Mouse (Mus musculus) left cerebral cortex, adult 9 months (tissue): ENCODE results near the gene Sult1a1.

Experiments used
- DNase-seq, 2 experiments: peaks; one replicate each; pipeline ENCODE4 v3.0.0; 2022; ENCODE audit warnings: low spot score in 2 of 2

Sult1a1 gene

GRCm38 (mm10) chr7:126676207-126676606 is at the start of gene Sult1a1:
Gene Sult1a1 (minus strand): TSS chr7:126676432.
- DNase-seq, result no peak

GRCm38 (mm10) chr7:126725667-126726066 is 49.4 kb upstream of the Sult1a1 start:
- DNase-seq, result no peak

GRCm38 (mm10) chr7:126725077-126725476 is 48.8 kb upstream of the Sult1a1 start:
- DNase-seq, result no peak

- no peak for DNase-seq
Observed at GRCm38 (mm10) chr7:126721635-126722034, 45.4 kb upstream of the Sult1a1 start.

GRCm38 (mm10) chr7:126718787-126719337 is 42.6 kb upstream of the Sult1a1 start:
- DNase-seq, result no peak

GRCm38 (mm10) chr7:126717566-126717965 is 41.3 kb upstream of the Sult1a1 start:
- DNase-seq, result no peak

GRCm38 (mm10) chr7:126715679-126716078 is 39.4 kb upstream of the Sult1a1 start:
- DNase-seq, result no peak

- DNase-seq, result no peak
Observed at GRCm38 (mm10) chr7:126711910-126712309, 35.7 kb upstream of the Sult1a1 start.

GRCm38 (mm10) chr7:126710266-126710665 is 34.0 kb upstream of the Sult1a1 start:
- DNase-seq, result no peak

GRCm38 (mm10) chr7:126708175-126708952 is 32.1 kb upstream of the Sult1a1 start:
- DNase-seq, result no peak

GRCm38 (mm10) chr7:126707442-126708174 is 31.4 kb upstream of the Sult1a1 start, which contains the start of gene Coro1a:
Gene Coro1a (minus strand): TSS chr7:126707787.
- no peak for DNase-seq

GRCm38 (mm10) chr7:126704121-126704980 is 28.1 kb upstream of the Sult1a1 start:
- DNase-seq, result peak; percentile 80 to 93

- DNase-seq, result no peak
Observed at GRCm38 (mm10) chr7:126703757-126704077, 27.5 kb upstream of the Sult1a1 start.

GRCm38 (mm10) chr7:126702861-126703756 is 26.9 kb upstream of the Sult1a1 start:
- DNase-seq, result no peak

- no peak for DNase-seq
Observed at GRCm38 (mm10) chr7:126702358-126702757, 26.1 kb upstream of the Sult1a1 start.

- DNase-seq, result no peak
Observed at GRCm38 (mm10) chr7:126701559-126702357, 25.5 kb upstream of the Sult1a1 start.

GRCm38 (mm10) chr7:126701070-126701469 is 24.8 kb upstream of the Sult1a1 start:
- DNase-seq, result peak in 1 of 2 experiments; percentile 93

GRCm38 (mm10) chr7:126700063-126701015 is 24.1 kb upstream of the Sult1a1 start:
- DNase-seq, result no peak

GRCm38 (mm10) chr7:126697838-126698237 is 21.6 kb upstream of the Sult1a1 start:
- DNase-seq, result no peak
